Comparison of ENCODE assay signal across 15 mouse cellular contexts in the genomic region with DNA sequence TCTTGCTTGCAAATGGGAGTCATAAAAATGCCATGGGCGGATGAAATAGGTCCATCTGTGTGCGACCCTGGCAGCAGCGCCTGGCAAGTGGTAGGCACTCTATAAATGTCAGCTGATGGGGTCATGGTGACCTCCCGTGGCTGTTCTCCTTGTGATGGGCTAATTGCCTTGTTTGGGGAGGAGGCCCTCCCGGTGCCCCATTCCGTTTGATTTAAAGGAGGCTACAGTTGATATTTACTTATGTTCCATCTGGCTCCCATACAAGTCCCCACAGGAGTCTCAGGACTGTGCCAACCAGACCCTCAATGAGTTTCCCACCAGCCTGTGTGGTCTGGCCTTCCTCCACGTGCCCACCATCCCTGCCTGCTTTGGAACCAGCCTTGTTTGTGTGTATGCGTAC.
DNase-seq lines count a peak whose midpoint lies in the region; ATAC-seq lines count a peak whose summit lies in the region.
"Had no signal": no experiment of that assay in that cellular context is flagged by ENCODE, and none has a peak within 500 bp of the region (broad histone marks: within the 10 kb centered on the region; RNA-seq: fewer than 3 reads in every experiment).

No protein-coding gene starts in this region.

- no peaks in the 10 kb centered on the region for H3K36me3 ChIP-seq in hindbrain, embryonic 16.5 days (ENCODE audit: control insufficient read depth, insufficient read depth, low read length)
- H3K36me3 ChIP-seq in hindbrain, embryonic 11.5 days (ENCODE audit: control insufficient read depth, insufficient read depth, low read length): no peaks in the 10 kb centered on the region
- no peaks in the 10 kb centered on the region for H3K36me3 ChIP-seq in neural tube, embryonic 12.5 days
- H3K36me3 ChIP-seq in intestine, embryonic 15.5 days: no peaks in the 10 kb centered on the region
- H3K36me3 ChIP-seq: embryonic facial prominence, embryonic 12.5 days; lung, embryonic 15.5 days; stomach, embryonic 15.5 days had no signal

- no peaks in the 10 kb centered on the region for H3K4me1 ChIP-seq in hindbrain, embryonic 16.5 days (ENCODE audit: control insufficient read depth, insufficient read depth, low read depth, low read length)
- H3K4me1 ChIP-seq in hindbrain, embryonic 11.5 days (replicated peaks; ENCODE audit: control insufficient read depth, insufficient read depth, low read length): no peaks in the 10 kb centered on the region
- peaks cover 4% of the 10 kb centered on the region; the same call in 1 of the 2 replicates for H3K4me1 ChIP-seq in neural tube, embryonic 12.5 days
- H3K4me1 ChIP-seq in intestine, embryonic 15.5 days (replicated peaks): no peaks in the 10 kb centered on the region
- H3K4me1 ChIP-seq: stomach, embryonic 15.5 days had no signal

- DNase-seq in cerebellum, postnatal 10 days: peak; percentile 65 to 80
- DNase-seq in cerebellum, adult 9-10 months: no peak
- DNase-seq in hindbrain, embryonic 11.5 days (ENCODE audit: low spot score): no peak
- no peak for DNase-seq in neural tube, embryonic 10.5 days (ENCODE audit: extremely low spot score, low spot score)
- peak; percentile 9 for DNase-seq in ovary, postnatal 14 days (ENCODE audit: low spot score)
- DNase-seq: cerebellum, adult 11-12 months; heart, adult 18-20 months; retina, postnatal 1 day had no signal

- H3K27me3 ChIP-seq in hindbrain, embryonic 16.5 days (replicated peaks; ENCODE audit: control insufficient read depth, insufficient read depth, low read length): no peaks in the 10 kb centered on the region
- no peaks in the 10 kb centered on the region for H3K27me3 ChIP-seq in hindbrain, embryonic 11.5 days (ENCODE audit: control insufficient read depth, insufficient read depth, low read length)
- H3K27me3 ChIP-seq in neural tube, embryonic 12.5 days (replicated peaks): no peaks in the 10 kb centered on the region
- no peaks in the 10 kb centered on the region for H3K27me3 ChIP-seq in intestine, embryonic 15.5 days (replicated peaks)
- H3K27me3 ChIP-seq: embryonic facial prominence, embryonic 12.5 days; lung, embryonic 15.5 days; stomach, embryonic 15.5 days had no signal

- no peak overlapping the region for H3K4me3 ChIP-seq in hindbrain, embryonic 16.5 days (ENCODE audit: low read length)
- no peak overlapping the region for H3K4me3 ChIP-seq in hindbrain, embryonic 11.5 days (ENCODE audit: low read depth, low read length)
- H3K4me3 ChIP-seq in neural tube, embryonic 12.5 days: no peak overlapping the region
- H3K4me3 ChIP-seq in intestine, embryonic 15.5 days (replicated peaks): no peak overlapping the region
- H3K4me3 ChIP-seq: embryonic facial prominence, embryonic 12.5 days; lung, embryonic 15.5 days; stomach, embryonic 15.5 days had no signal

- 65% methylated on average over 8 of the region's 8 CpGs for WGBS in hindbrain, embryonic 16.5 days
- WGBS in hindbrain, embryonic 11.5 days: 88% methylated on average over 8 of the region's 8 CpGs
- 34% methylated on average over 8 of the region's 8 CpGs for WGBS in neural tube, embryonic 12.5 days
- WGBS in intestine, embryonic 15.5 days: 52% methylated on average over 8 of the region's 8 CpGs

- peak; percentile 50; the same call in 1 of the 2 replicates for ATAC-seq in hindbrain, embryonic 16.5 days
- ATAC-seq in hindbrain, embryonic 11.5 days (ENCODE audit: low FRiP score): no peak
- 0 out of 2 replicates have a peak, but pooled peaks have one; percentile 41 for ATAC-seq in neural tube, embryonic 12.5 days (ENCODE audit: low FRiP score, low read depth)
- ATAC-seq in intestine, embryonic 15.5 days: no peak

- no peaks in the 10 kb centered on the region for H3K9me3 ChIP-seq in hindbrain, embryonic 16.5 days (ENCODE audit: control insufficient read depth, low read length)
- no peaks in the 10 kb centered on the region for H3K9me3 ChIP-seq in hindbrain, embryonic 11.5 days (ENCODE audit: control insufficient read depth, low read length)
- no peaks in the 10 kb centered on the region for H3K9me3 ChIP-seq in neural tube, embryonic 12.5 days
- H3K9me3 ChIP-seq in intestine, embryonic 15.5 days: no peaks in the 10 kb centered on the region
- H3K9me3 ChIP-seq: embryonic facial prominence, embryonic 12.5 days; lung, embryonic 15.5 days; stomach, embryonic 15.5 days had no signal

- H3K27ac ChIP-seq in hindbrain, embryonic 16.5 days (ENCODE audit: low read depth, low read length): no peak overlapping the region
- H3K27ac ChIP-seq in hindbrain, embryonic 11.5 days (ENCODE audit: low read depth, low read length): no peak overlapping the region
- no peak overlapping the region for H3K27ac ChIP-seq in neural tube, embryonic 12.5 days
- H3K27ac ChIP-seq in intestine, embryonic 15.5 days: no peak overlapping the region
- H3K27ac ChIP-seq: embryonic facial prominence, embryonic 12.5 days; lung, embryonic 15.5 days; stomach, embryonic 15.5 days had no signal

- no peak overlapping the region for H3K9ac ChIP-seq in hindbrain, embryonic 16.5 days (ENCODE audit: low read depth, low read length)
- H3K9ac ChIP-seq in hindbrain, embryonic 11.5 days (ENCODE audit: low read depth, low read length): no peak overlapping the region
- H3K9ac ChIP-seq in neural tube, embryonic 12.5 days: no peak overlapping the region
- no peak overlapping the region for H3K9ac ChIP-seq in intestine, embryonic 15.5 days
- H3K9ac ChIP-seq: embryonic facial prominence, embryonic 12.5 days; lung, embryonic 15.5 days; stomach, embryonic 15.5 days had no signal

- H3K4me2 ChIP-seq in hindbrain, embryonic 16.5 days (ENCODE audit: low read length): no peak overlapping the region
- H3K4me2 ChIP-seq in hindbrain, embryonic 11.5 days (replicated peaks; ENCODE audit: low read depth, low read length): no peak overlapping the region
- H3K4me2 ChIP-seq in neural tube, embryonic 12.5 days (replicated peaks): no peak overlapping the region
- no peak overlapping the region for H3K4me2 ChIP-seq in intestine, embryonic 15.5 days (replicated peaks)
- H3K4me2 ChIP-seq: embryonic facial prominence, embryonic 12.5 days; liver, embryonic 11.5 days; lung, embryonic 15.5 days; stomach, embryonic 15.5 days had no signal

Comparison
In these comparisons a context has a peak if more than half of its experiments do, and no peak if none do; other contexts are left out.
1. DNase-seq: peak in cerebellum, postnatal 10 days (2 of 2) and ovary, postnatal 14 days (single experiment); none in cerebellum, adult 9-10 months (single experiment), hindbrain, embryonic 11.5 days (single experiment) and neural tube, embryonic 10.5 days (single experiment).
2. ATAC-seq: peak in hindbrain, embryonic 16.5 days (single experiment) and neural tube, embryonic 12.5 days (single experiment); none in hindbrain, embryonic 11.5 days (single experiment) and intestine, embryonic 15.5 days (single experiment).